Mouse (Mus musculus): ENCODE measurements around the gene Nln. TPM values are rescaled to one million over a fixed set of nuclear protein-coding genes. Genes with fewer than 3 reads are reported as not detected.

The Nln gene
- polyA plus RNA-seq, 1 experiment from 2014 or later, result 15.9 TPM

GRCm38 (mm10) chr13:104036494-104037290 is 72.7 kb downstream of the Nln start:
- 82% methylated on average over 23 of the region's 23 CpGs for WGBS
- Histone ChIP-seq H3K4me1 (peaks cover 40% of the 10 kb centered on the region), H3K36me3 (peaks cover 4% of the 10 kb centered on the region; the same call in 1 of the 2 replicates), H3K27ac (replicated peaks) (no peak overlapping the region), H3K9me3 (replicated peaks) (no peaks in the 10 kb centered on the region), H3K4me3 (no peak overlapping the region), H3K27me3 (ENCODE audit: low read depth, poor library complexity, severe bottlenecking) (no peaks in the 10 kb centered on the region)
- no peak for DNase-seq (ENCODE audit: low spot score)

DNA sequence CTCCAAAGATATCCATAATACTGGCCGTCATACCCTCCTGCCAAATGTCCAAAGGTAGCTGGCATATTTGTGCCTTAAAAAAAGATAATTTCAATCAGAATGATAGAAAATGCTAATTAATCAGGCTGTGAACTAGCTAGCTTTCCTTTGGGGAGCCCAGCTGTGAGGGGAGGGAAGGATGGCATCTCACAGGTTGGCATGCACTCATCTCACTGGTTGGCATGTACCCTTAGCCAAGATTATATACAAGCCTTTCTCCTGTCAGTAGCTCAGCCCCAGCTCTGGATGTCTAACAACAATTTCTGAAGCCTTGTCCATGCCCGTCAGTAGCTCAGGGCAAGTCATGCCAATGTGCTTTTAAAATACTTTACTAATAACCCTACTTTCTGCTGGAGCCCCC is 73.8 kb downstream of the Nln start:
- Histone ChIP-seq H3K9me3 (replicated peaks) (no peaks in the 10 kb centered on the region), H3K36me3 (peaks cover 4% of the 10 kb centered on the region; the same call in 1 of the 2 replicates), H3K27ac (replicated peaks) (no peak overlapping the region), H3K4me1 (peaks cover 42% of the 10 kb centered on the region), H3K27me3 (ENCODE audit: low read depth, poor library complexity, severe bottlenecking) (no peaks in the 10 kb centered on the region), H3K4me3 (no peak overlapping the region)
- no peak for DNase-seq (ENCODE audit: low spot score)
- whole genome bisulfite sequencing, result 93% methylated on average over 2 of the region's 2 CpGs

GRCm38 (mm10) chr13:104034854-104035253 is 74.6 kb downstream of the Nln start:
- no peaks in the 10 kb centered on the region for H3K27me3 ChIP-seq (ENCODE audit: low read depth, poor library complexity, severe bottlenecking)
- peaks cover 42% of the 10 kb centered on the region for H3K4me1 ChIP-seq
- no peaks in the 10 kb centered on the region for H3K9me3 ChIP-seq (replicated peaks)
- no peak overlapping the region for H3K4me3 ChIP-seq
- H3K36me3 ChIP-seq, result peaks cover 4% of the 10 kb centered on the region; the same call in 1 of the 2 replicates
- 78% methylated on average over 6 of the region's 6 CpGs for WGBS
- H3K27ac ChIP-seq (replicated peaks), result no peak overlapping the region
- no peak for DNase-seq (ENCODE audit: low spot score)

GRCm38 (mm10) chr13:104032620-104033133 is 76.7 kb downstream of the Nln start:
- H3K27me3 ChIP-seq (ENCODE audit: low read depth, poor library complexity, severe bottlenecking), result no peaks in the 10 kb centered on the region
- H3K4me3 ChIP-seq, result no peak overlapping the region
- no peaks in the 10 kb centered on the region for H3K9me3 ChIP-seq (replicated peaks)
- no peak overlapping the region for H3K27ac ChIP-seq (replicated peaks)
- H3K36me3 ChIP-seq, result peaks cover 4% of the 10 kb centered on the region; the same call in 1 of the 2 replicates
- peaks cover 34% of the 10 kb centered on the region for H3K4me1 ChIP-seq
- 73% methylated on average over 3 of the region's 3 CpGs for WGBS
- no peak for DNase-seq (ENCODE audit: low spot score)

DNA sequence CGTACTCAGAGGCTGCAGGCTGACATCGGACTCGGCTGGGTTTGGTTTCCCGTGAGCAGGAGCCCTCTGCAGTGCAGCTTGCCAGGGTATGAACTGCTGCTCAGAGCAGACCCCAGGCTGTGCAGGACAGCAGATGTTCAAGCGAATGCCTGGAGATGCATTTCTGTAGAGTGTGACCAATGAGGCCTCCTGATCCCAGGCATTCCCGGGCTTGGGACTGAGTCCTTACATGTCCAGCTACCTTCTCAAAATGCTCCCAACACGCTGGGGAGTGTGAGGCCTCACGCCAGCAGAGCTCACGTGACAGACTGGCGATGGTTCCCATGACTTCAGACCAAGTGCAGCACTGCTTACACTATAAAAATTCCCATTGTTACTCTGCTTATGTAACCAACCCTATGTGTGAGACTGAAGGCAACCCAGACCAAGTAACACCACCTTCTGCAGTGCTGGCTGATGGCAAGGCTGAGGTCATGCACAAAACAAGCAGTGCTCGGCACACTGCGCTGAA is 77.5 kb downstream of the Nln start:
- 84% methylated on average over 12 of the region's 12 CpGs for WGBS
- Histone ChIP-seq H3K4me3 (no peak overlapping the region), H3K27ac (replicated peaks) (no peak overlapping the region), H3K4me1 (peaks cover 28% of the 10 kb centered on the region), H3K27me3 (ENCODE audit: low read depth, poor library complexity, severe bottlenecking) (no peaks in the 10 kb centered on the region), H3K36me3 (peaks cover 4% of the 10 kb centered on the region; the same call in 1 of the 2 replicates), H3K9me3 (replicated peaks) (no peaks in the 10 kb centered on the region)
- DNase-seq (ENCODE audit: low spot score), result no peak

GRCm38 (mm10) chr13:104030956-104031355 is 78.5 kb downstream of the Nln start:
- Histone ChIP-seq H3K36me3 (peaks cover 4% of the 10 kb centered on the region; the same call in 1 of the 2 replicates), H3K9me3 (replicated peaks) (no peaks in the 10 kb centered on the region), H3K4me3 (no peak overlapping the region), H3K27me3 (ENCODE audit: low read depth, poor library complexity, severe bottlenecking) (no peaks in the 10 kb centered on the region), H3K4me1 (peaks cover 22% of the 10 kb centered on the region), H3K27ac (replicated peaks) (no peak overlapping the region)
- no peak for DNase-seq (ENCODE audit: low spot score)
- WGBS, result 94% methylated on average over 4 of the region's 4 CpGs

DNA sequence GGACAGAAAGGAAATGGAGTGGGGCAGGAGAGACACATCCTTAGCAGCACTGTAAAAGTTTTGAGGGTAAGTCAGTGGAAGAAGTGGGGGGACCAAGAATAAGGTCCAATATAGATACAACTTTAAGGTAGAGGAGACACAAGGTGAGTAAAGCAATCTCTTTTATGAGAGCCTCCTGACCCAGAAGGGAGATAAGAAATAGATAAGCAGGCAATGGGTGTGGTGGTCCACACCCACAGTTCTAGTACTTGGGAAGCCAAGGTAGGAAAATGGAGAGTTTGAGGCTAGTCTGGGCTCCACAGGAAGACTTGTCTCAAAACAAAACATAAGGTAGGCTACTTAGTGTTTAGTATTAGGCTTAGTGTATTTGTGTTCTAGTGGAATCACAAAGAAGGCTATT is 79.9 kb downstream of the Nln start:
- Histone ChIP-seq H3K36me3 (peaks cover 4% of the 10 kb centered on the region; the same call in 1 of the 2 replicates), H3K27me3 (ENCODE audit: low read depth, poor library complexity, severe bottlenecking) (no peaks in the 10 kb centered on the region), H3K9me3 (replicated peaks) (no peaks in the 10 kb centered on the region), H3K4me1 (peaks cover 25% of the 10 kb centered on the region), H3K4me3 (no peak overlapping the region), H3K27ac (replicated peaks) (no peak overlapping the region)
- no peak for DNase-seq (ENCODE audit: low spot score)

DNA sequence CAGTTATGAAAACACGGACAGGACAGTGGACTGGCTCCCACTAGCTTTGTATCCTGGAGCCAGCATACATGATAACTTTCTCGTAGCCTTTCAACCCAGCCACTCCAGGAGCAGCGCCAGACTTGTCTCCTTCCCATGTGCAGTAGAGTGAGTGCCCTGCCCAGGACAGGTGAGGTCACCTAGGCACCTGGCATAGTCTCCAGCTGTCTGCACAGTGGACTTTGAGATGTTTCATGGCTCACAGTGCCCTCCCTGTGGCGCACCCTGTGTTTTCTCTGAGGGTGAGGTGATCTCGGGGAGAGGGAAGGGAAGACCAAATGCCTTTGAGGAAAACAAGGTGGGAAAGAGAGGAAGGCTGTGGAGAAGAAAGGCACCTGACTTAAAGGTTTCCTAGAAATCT is 80.3 kb downstream of the Nln start:
- Histone ChIP-seq H3K27ac (replicated peaks) (no peak overlapping the region), H3K4me3 (no peak overlapping the region), H3K36me3 (peaks cover under 1% of the 10 kb centered on the region; the same call in 1 of the 2 replicates), H3K4me1 (peaks cover 21% of the 10 kb centered on the region), H3K9me3 (replicated peaks) (no peaks in the 10 kb centered on the region), H3K27me3 (ENCODE audit: low read depth, poor library complexity, severe bottlenecking) (no peaks in the 10 kb centered on the region)
- 89% methylated on average over 5 of the region's 5 CpGs for WGBS
- no peak for DNase-seq (ENCODE audit: low spot score)

- DNase-seq (ENCODE audit: low spot score), result no peak
- WGBS, result 96% methylated on average over 3 of the region's 3 CpGs
- H3K36me3 ChIP-seq, result no peaks in the 10 kb centered on the region
These were observed 82.9 kb downstream of the Nln start for GRCm38 (mm10) chr13:104026525-104026924.

DNA sequence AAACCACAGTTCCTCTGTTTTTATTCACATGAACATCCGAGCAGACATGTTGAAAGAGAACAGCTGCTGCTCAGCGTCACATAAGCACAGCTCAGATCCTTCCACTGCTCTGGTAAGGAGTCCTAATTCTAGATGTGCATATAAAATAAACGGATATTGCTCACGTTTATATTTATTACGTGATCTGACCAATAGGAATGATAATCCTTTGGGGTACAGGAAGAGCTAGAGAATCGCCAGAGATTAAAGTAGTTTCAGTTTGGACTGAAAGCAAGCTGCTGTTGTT is 83.8 kb downstream of the Nln start:
- WGBS, result 83% methylated on average over 6 of the region's 6 CpGs

More at GRCm38 (mm10) chr13:104026525-104026924, 82.9 kb downstream of the Nln start:
- Histone ChIP-seq H3K27me3 (ENCODE audit: low read depth, poor library complexity, severe bottlenecking) (peaks cover 4% of the 10 kb centered on the region), H3K4me1 (peaks cover 10% of the 10 kb centered on the region), H3K4me3 (no peak overlapping the region), H3K27ac (replicated peaks) (no peak overlapping the region), H3K9me3 (replicated peaks) (no peaks in the 10 kb centered on the region)

DNA sequence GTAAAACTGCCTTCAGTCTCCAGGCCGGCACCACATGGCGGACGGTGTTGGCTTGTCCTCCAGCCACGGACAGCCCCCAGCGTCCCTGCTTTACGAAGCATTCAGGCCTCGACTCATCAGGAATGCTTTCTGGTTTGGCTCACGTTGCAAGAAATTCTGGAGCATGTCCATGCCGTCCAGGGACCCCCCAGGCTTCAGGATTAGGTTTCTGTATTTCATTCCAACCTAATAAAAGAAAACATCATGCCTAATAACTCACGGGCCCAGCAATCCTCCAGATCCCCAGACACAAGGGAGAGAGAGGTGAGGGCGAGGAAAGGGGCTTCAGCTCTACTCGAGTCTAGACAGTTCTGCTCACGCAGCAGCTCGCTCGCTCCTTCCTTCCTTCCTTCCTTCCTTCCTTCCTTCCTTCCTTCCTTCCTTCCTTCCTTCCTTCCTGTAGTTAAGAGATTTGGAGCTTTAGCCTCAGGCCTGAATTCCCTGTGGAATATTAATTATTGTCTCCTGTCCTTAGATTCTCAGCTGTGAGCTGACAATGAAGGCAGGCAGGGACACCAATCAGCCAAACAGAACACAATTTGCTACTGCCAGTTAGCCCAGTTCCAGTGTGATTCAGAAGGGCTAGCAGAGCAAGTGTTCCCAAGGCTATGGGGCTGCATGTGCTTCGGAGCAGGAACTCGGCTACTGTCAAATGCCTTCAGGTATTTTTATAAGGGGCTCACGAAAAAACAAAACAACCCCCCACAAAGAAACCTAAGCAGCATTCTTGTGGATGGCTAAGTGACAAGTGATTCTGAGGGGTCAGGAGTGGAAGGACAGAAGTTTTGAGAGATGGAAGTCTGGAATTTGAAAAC is 84.3 kb downstream of the Nln start:
- Histone ChIP-seq H3K36me3 (peaks cover 2% of the 10 kb centered on the region; the same call in 1 of the 2 replicates), H3K9me3 (replicated peaks) (peaks cover 2% of the 10 kb centered on the region; the same call in 1 of the 2 replicates), H3K4me3 (no peak overlapping the region), H3K27me3 (ENCODE audit: low read depth, poor library complexity, severe bottlenecking) (peaks cover 7% of the 10 kb centered on the region), H3K4me1 (peaks cover 16% of the 10 kb centered on the region), H3K27ac (replicated peaks) (no peak overlapping the region)
- 68% methylated on average over 18 of the region's 18 CpGs for WGBS
- no peak for DNase-seq (ENCODE audit: low spot score)

More for the DNA sequence above, 83.8 kb downstream of the Nln start:
- H3K4me1 ChIP-seq, result peaks cover 15% of the 10 kb centered on the region
- no peak for DNase-seq (ENCODE audit: low spot score)
- no peak overlapping the region for H3K27ac ChIP-seq (replicated peaks)
- H3K36me3 ChIP-seq, result no peaks in the 10 kb centered on the region
- H3K4me3 ChIP-seq, result no peak overlapping the region
- H3K27me3 ChIP-seq (ENCODE audit: low read depth, poor library complexity, severe bottlenecking), result peaks cover 7% of the 10 kb centered on the region
- H3K9me3 ChIP-seq (replicated peaks), result no peaks in the 10 kb centered on the region

DNA sequence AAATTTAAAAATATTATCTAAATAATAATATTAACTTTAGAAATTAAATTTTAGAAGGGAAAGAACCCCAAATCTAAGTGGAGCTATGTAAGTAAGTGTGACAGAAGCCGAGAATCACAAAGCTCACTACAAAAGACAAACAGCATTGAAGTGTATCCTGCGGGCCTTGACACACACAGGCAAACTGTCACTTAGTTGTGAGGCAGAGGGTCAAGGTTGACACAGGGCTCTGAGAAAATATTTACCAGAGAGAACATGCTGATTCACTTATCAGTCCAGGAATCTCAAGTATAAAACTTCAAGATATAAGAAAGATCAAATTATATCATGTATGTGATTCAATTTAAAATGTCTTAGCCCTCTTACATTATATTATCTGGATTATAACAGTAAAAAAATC is 85.1 kb downstream of the Nln start:
- DNase-seq (ENCODE audit: low spot score), result no peak
- peaks cover 7% of the 10 kb centered on the region for H3K27me3 ChIP-seq (ENCODE audit: low read depth, poor library complexity, severe bottlenecking)
- H3K9me3 ChIP-seq (replicated peaks), result peaks cover 4% of the 10 kb centered on the region; the same call in 1 of the 2 replicates
- H3K27ac ChIP-seq (replicated peaks), result no peak overlapping the region
- H3K4me1 ChIP-seq, result peaks cover 19% of the 10 kb centered on the region
- WGBS, result 79% methylated on average over 2 of the region's 2 CpGs
- no peak overlapping the region for H3K4me3 ChIP-seq
- H3K36me3 ChIP-seq, result peaks cover 5% of the 10 kb centered on the region; the same call in 1 of the 2 replicates
